Mouse (Mus musculus) kidney, postnatal 25 days (tissue): ENCODE data around the gene Atxn7l2.
"Not testable (repeated sequence)": the region's sequence is repeated elsewhere in the genome, so short reads cannot be mapped to it uniquely, and the experiment has no call there.

Experiments used
- DNase-seq, 2 experiments: peaks; one replicate each; pipeline ENCODE4 v3.0.0; 2021; ENCODE audit warnings: mixed read lengths in 2 of 2

The Atxn7l2 gene

DNA sequence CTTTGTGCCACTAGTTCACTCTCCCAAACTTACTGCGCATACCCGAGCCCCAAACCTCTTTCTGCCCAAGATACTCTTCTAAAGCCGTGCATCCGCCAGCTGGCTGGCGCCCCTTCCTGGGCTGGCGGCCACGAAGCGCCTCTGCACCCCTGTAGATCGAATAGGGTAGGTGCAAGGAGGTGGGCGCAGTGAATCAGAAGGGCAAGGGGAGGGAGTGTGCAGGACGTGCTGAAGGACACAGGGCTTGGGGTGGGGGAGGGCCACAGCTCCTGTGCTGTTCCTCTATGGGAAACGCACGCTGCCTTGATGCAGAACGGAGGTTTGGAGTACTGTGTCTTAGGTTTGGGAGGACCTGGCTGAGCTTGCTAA, at the start of gene Atxn7l2:
TSS of gene Atxn7l2 (minus strand) at position 164 of the 369 bp plus-strand sequence.
- peak; percentile 51 to 82 for DNase-seq

DNA sequence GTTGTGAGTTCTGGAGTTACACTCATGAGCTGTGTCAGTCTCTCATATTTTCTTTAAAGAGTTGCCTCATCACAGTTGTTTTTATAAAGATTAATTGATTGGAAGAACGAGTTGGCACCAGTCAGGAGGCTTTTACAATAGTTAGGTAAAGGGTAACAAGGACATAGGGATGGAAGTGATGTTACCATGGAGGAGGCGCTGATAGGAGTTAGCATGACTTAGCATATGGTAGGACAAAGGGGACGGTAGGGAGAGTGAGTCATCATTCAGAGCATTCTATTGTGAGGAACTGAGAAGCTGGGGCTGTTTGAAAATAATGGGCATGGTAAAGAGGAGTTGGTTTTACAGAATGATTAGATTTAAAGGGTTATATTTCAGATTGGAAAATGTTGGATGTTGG, 48.6 kb upstream of the Atxn7l2 start:
- DNase-seq, result no peak

DNA sequence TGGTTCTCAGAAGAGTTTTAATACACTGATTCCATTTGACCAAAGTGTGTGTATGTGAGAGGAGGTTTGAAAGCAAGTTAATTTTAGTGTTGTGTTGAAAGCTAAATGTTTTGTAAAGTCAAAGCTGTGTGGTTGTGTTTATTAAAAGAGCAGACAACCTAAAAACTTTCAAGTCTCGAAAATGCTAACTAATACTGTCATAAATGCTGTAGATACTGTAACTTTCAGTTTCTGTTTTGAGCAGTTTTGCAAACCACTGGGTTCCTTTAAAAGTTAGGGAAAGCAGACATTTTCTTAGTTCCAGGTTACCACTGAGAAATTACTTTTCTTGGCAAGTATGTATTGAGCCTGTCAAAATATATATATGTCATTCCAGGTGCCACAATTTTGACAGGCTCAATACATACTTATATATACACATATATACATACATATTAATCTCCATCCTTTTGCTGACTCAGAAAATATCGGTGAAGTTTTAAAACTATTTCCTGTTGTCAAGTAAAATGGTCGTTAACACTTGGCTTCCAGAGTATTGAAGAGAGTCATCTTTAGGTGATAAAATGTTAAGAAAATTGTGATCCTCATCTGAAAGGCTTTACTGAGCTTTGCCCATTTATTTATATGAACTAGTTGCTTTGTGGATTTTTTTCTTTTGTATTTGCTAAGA, 47.2 kb upstream of the Atxn7l2 start:
- no peak for DNase-seq

DNA sequence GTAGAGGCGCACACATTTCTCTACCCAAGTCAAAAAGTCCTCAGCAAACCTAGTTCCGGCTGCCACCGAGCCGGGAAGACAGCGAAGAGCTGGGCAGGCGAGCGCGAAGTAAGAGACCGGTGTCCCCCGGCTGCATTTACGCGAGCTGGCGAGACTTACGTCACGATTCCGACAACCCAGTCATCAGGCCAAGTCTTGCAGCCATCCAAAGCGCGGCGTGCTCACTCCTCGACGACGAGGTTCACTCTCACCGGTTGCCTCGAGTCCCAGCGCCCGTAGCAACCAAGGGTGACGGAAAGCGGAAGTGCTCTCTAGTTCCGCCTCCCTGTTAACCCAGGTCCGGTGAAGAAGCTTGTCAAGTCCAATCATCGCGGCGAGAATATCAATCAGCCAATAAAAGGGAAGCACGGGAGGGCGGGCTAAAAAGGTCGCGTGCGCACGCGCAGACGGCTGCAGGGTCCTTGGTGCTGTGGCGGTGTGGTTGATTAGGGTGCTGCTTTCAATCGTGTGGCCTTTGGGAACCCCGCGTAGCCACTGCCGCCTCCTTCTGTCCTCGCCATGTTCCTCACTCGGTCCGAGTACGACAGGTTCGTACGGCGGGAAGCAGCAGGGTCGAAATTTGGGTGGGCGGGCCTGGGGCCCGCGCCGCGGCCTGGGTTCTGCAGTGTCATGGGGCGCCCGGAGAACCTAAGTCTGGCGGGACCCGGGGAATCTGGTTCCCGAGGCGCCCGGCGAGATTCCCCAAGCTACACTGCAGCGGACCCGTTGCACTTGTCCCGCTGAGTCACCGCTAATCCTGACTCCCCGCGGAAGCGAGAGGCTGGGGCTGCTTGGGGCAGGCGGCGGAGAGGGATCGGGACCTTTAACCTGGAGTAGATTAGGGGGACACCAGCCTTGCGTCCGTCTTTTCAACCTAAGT, 46.2 kb upstream of the Atxn7l2 start, which contains the start of gene Psma5:
TSS of gene Psma5 (plus strand) at position 208 of the 919 bp plus-strand sequence.
- peak; percentile 98 for DNase-seq

DNA sequence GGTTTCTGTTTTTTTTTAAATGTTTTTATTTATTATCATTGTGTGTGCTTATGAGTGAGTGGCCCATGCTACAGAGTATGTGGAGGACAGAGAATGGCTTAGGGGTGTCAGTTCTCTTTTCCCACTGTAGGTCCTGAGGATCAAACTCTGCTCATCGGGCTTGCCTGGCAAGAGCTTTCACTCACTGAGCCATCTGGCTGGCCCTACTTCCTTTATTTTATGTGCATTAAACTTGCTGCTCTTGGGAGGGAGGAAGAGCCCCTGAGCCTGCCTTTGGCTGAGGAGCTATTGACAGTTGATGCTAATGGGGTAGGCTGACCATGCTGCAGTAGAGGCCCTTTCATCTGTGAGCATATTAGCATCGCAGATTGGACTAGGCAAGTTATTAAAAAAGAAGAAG, 36.1 kb upstream of the Atxn7l2 start:
- DNase-seq, result no peak

DNA sequence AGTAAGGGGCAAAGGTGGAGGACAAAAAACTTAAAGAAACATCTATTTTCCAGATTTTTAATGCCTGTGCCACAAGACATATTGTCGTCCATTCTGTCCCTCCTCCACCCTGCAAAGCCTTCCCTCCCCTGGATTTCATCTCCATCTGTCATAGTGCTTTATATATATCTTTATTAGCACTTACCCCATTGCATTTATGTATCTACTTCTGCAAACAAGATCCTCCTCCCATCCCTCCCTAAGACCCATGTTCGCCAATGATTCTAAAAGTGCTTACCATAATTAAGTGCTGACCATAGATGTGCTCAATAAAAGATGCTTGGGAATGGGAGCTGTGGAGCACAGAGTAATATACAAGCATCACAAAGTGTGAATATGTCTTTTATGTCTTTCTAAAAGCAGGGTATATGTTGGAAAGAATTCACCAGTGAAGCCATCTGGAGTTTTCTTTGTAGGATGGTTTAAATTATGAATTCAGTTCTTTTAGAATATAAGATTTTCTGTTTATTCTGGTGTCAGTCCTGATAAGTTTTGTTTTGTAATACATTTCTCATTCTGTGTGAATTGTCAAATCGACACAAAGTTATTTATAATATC, 30.6 kb upstream of the Atxn7l2 start:
- no peak for DNase-seq

DNA sequence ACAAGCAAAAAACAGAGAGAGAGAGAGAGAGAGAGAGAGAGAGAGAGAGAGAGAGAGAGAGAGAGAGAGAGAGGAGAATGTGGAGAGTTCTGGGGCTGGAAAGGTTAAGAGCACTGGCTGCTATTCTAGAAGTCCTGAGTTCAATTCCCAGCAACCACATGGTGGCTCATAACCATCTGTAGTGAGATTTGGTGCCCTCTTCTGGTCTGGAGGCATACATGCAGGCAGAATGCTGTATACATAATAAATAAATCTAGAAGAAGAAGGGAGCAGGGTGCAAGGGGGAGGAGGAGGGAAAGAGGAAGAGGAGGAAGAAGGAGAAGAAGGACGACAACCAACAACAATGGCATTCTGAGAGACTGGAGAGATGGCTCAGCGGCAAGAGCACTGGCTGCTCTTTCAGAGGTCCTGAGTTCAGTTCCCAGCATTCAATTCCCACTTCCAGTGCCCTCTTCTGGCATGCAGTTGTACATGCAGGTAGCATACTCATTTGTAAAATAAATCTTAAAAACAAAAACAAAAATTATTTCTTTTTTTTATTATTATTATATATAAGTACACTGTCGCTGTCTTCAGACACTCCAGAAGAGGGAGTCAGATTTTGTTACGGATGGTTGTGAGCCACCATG, 26.9 kb upstream of the Atxn7l2 start:
- DNase-seq, result not testable (repeated sequence)

DNA sequence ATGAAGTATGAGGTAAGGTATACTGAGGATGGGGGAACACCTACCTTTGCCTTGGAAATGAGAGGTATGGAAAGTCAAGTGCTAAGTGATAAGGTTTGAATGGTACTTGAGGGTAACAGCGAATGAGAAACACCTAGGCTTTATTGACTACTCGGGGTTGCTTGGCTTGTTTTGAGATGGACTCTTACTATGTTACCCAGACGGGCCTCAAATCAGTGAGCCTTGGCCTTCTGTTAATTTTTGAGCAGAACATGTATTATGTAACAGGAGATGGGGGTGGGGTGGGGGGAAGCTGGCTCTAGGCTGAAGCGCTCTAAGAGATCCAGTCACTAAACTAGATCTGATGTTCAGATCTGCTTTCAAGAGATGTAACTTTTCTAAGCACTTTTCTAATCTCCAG, 20.9 kb upstream of the Atxn7l2 start:
- DNase-seq, result peak in 1 of 2 experiments; percentile 54

DNA sequence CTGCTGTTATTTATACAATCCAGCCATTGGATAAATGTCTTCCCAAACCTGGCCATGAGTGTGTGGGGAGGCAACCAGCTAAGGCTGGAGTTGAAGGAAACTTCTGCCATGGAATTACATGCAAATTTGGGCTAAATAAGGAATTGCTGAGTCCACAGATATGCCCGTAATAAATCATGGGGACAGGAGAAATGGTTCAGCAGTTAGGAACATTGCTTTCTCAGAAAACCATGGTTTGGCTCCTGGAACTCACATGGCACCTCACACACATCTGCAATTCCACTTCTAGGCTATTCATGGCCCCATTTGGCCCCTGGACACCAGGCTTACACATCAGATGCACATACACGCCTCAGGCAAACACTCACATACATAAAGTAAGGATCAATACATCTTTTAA, 16.8 kb upstream of the Atxn7l2 start:
- DNase-seq, result no peak

DNA sequence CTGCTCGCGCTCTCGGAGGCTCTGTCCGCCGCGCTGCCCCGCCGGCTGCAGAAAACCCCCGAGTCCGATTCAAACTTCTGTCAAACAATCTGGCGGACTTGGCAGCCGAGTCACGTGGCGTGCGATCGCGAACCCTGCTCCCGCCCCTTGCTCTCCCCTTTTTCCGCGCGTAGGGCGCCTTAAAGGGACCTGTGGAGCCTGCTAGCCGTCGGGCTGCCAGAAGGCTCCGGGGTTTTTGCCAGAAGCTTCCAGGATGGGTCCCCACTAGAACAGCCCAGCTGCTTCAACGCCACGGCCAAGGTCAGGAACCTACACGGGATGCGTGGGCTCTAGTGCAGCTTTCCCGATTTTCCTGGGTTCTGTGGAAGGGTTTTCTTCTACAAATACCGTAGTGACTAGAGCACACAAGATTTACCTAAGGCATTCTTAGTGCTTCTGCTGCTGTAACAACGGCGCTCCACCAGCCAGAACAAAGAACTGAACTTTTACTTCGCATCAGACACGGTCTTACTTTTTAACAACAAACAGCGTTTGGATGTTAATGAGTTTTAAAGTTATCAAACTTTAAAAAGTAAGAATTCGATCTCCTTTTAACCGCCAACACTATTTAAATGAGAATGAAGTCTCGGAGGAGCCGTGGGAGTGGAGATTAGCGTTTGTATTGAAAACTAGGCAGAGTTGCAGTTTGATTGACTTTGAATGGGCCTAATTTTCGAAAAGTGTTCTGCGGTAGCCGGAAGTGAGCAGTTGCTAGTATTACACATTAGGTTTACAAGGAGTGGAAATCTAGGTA, 16.0 kb upstream of the Atxn7l2 start, which contains the start of gene Sypl2:
TSS of gene Sypl2 (minus strand) at position 91 of the 793 bp plus-strand sequence.
- DNase-seq, result peak; percentile 84 to 93

DNA sequence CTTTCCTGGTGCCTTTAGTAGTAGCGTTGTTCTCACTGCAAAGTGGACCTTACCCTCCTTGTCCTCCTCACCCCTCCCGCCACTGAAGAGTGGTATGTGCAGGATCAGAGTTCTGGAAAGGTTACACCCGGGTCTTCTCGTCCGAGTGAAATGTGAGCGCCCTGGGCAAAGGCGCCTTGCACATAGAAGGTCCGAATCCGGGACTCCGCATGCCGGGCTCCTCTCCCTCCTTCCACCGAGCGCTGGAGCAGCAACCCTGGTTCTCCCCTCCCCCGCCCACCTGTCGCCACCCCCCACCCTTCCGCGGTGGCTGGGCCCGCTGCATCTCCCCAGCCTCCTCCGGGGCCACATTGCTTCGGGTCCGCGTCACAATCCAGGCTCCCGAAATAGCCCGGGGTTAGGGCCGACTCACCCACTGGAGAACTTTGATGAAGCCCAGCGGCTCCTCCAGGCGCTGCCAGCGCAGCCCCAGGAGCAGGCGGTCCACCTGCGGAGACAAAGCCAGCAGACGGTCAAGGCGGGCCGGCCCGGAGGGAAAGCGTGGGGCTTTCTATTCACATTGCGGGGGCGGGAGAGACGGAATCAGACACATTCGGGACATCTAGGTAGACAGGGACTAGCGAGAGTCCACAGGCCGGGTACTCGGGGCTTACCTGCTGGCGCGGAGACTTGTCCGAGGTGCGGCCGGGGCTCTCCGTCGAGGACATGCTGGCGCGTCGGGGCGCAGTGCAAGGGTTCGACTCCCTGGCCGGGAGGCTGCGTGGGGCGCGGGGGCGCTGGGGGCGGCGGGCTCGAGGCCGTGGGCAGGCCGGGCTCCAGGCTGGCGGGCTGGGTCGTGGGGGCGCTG, 15.2 kb upstream of the Atxn7l2 start:
- DNase-seq, result peak; percentile 67 to 90

DNA sequence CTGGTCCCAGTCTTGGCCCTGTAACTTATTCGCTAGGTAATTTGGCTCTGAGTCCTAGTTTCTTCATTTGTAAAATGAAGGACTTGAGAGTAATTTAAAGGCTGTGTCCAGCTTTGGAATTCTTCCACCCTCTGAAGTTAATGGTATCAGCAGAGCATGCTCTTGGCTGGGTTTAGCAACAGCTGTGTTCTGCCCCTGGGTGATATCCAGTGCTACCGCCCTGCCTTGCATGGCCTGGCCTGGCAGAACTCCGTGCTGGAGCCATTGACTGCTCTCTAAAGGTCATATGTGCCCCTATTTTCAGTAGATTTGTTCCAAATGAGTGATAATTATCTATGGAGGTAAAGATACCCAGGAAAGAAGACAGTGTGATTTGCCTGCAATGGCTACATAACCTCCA, 9.9 kb upstream of the Atxn7l2 start:
- DNase-seq, result no peak

DNA sequence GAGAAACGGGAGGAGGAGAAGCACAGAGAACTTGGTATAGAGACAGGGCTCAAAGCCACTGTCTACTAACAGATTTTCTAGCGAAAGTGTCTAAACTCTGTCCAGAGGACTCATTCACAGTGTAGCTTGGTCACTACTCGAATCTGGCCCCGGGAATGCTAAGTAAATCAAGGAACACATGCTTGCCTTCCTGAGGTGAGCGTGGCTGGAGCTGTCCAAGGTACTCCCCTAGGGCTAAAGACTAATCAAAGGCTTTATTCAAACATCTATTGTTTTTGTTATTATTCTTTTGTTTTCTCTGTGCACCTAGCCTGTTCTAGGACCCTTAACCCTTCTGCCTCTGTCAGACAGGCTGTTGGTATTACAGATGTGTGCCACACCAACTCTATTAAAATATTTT, 4.0 kb upstream of the Atxn7l2 start:
- peak in 1 of 2 experiments; percentile 43 for DNase-seq

DNA sequence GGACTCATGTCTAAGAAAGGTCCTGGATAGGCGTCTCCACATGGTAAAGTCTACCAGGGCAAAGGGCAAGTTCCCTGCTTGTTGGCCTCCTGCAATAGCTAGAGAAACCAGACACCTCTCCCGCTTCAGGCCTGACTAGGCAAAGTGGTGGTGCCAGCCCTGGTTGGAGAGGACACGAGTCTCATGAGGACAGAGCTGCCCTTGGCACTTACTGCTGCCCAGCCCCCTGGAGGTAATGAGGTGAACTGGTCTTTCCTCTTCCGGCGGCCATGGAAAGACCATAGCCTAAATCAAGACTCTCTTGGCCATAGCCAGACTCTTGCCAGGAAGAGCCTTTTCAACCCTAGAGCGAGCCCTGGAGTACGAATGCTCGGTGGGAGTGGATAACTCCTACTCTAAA, 1.7 kb upstream of the Atxn7l2 start:
- peak; percentile 41 to 85 for DNase-seq

DNA sequence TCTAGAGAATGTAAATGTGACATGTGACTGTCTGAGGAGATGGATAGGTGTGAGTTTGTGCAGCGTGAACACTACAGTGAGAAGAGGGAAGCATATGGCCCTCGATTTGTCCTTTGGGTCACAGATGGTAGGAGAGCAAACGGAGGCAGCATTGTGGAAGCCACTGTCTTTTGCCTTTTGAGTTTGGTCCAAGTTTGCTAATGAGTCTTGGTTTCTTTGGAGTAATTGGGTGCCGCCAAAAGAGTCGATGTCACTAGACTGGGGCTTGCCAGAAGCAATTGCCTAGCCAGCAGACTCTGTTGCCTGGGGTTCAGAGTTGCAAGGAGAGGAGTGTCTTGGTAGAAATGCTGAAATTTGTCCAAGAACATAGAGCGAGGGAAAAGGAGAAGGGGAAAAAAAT, 1.1 kb upstream of the Atxn7l2 start:
- DNase-seq, result no peak

DNA sequence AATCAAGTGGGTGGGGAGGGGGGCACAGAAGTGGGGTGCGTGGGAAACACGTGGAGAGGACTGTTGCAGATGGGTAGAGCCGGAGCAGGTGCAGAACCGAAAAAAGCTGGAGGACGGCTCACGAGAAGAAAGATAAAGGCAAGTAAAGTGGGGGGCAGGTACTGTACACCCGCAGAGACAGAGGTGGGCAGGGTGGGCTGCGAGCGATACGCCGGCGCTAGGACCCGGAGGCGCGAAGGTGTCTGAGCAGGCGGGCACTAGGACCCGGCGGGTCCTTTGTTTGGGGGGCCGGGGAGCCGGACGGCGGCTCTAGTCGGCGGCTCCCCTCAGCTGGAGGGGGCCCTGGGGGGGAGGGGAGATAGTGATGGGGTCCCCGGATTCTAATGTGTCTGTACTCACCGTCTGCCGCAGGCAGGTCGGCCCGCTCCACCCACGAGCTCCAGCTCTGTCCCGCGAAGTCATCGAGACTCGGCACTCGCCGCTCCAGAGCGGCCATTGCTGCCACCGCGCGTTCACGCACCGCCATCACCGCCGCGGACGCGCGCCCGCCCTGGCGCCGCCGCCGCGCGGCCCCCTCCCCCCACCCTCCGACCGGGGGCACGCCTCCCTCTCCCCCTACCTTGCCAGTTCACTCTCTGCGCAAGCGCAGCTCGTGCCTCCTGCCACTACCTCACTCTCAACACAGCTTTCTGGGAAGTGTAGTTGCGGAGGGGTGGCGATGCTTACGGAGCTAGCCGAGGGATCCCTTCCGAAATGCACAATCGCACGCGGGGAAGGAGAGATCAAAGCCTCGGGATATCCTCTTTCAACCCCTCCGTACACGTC, 576 bp downstream of the Atxn7l2 start:
- peak; percentile 95 to 98 for DNase-seq

DNA sequence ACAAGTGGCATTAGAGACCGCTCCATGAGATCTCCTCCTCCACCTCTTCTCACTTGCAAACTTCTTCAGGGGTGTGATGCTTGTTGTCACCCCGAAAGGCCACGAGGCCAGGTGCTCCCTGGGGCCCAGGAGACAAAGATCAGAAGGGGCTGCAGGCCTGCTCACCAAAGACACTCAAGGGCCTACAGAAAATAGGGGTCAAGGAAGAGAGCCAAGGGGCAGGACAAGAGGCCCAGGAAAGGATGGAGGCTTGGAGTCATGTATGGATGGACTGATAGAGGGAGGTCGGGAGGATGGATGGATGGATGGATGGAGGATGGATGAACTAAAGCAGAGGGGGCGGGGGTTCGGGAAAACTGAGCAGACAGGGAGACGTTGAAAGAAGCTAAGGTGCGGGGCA, 1.2 kb downstream of the Atxn7l2 start:
- no peak for DNase-seq

DNA sequence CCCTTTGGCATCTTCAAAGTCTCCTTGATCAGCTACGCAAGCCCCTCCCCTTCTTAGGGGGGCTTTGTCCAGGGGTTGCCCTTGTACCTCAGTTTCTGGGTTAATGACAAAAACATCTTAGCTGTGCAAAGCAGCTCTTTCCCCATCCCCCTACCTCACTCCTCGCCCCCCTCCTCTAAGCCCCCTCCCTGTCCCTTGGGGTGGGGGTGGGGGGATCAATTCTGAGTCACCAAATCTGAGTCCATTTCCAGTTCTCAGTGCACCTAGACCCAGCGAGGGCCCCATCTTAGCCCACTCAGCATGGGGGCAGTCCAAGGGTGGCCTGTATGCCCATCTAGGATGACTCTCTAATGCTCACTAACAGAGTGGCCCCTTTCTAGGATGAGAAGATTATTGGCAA, 1.7 kb downstream of the Atxn7l2 start:
- no peak for DNase-seq

DNA sequence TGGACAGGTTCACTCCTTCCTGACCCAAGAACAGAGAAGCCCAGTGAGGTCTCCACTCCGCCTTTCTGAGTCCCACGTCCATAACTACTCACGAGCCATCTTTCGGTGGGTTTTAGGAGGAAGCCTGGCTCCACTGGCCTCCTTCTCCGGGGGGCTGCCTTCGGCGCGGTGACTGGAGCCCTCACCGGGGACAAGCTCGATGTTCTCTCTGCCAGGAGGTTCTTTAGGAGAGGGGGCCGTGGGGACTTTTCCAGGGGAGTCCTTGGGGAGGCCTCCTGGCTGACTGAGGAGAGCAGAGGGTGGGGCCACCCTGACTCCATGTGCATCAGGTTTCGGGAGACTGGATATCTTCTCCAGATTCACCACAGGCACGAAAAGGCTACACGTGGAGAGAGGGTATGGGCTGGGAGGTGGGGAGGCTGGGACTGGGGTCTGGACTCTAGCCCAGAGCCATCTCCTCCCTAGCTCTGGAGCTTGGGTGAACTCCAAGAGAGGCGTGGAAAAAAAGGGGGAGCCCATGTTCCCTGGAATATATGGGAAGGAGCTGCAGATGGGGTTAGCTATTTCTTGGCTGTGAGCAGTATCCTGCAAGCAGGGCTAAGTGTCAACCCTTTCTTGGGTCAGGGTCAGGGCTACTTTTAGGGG, 3.9 kb downstream of the Atxn7l2 start:
- DNase-seq, result no peak

DNA sequence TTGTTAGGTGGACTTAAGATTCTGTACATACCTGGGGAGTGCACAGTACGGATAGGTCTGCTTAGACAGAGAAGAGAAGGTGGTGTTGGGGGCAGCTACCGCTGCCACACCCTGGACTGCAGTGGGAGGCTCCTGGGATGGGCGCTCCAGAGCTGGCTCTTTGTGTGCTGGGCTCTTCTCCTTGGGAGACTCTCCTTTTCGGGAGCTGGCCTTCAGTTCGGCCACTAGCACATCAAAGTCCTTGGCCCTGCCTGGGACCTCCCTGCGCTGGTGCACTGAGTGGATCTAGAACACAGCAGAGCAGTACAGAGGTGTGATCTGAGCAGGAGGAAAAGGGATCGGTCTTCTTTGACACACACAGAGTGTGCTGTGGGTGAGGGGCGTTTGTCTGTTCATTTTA, 5.1 kb downstream of the Atxn7l2 start:
- DNase-seq, result no peak
